Mouse (Mus musculus) brain, embryonic 14.5 days (tissue): ENCODE results near the gene Slc45a3.

Source experiments
- CTCF ChIP-seq: fragments of 200-500 bp; IDR thresholded peaks from 2 replicates; pipeline ENCODE4 v1.5.1; 2012; ENCODE audit warnings: inconsistent platforms, mild to moderate bottlenecking, moderate library complexity, borderline replicate concordance; ENCODE audit not compliant: insufficient read depth, insufficient read length; ENCODE audit errors: extremely low read depth
- POLR2A ChIP-seq: fragments of 200-500 bp; IDR thresholded peaks from 2 replicates; pipeline ENCODE4 v1.6.1; 2012; ENCODE audit warnings: mild to moderate bottlenecking, inconsistent platforms, borderline replicate concordance; ENCODE audit not compliant: poor library complexity, insufficient read depth, insufficient read length, severe bottlenecking; ENCODE audit errors: extremely low read depth

GRCm38 (mm10) chr1:131937659-131938305 lies 25.0 kb upstream of the Slc45a3 start:
- TF ChIP-seq CTCF (peak; percentile 79; the same call in 1 of the 2 replicates), POLR2A (no peak)
